21 mouse cellular contexts compared by ENCODE assay signal in genomic region chr3:138536031-138536430, GRCm38 (mm10).
"Had no signal": no experiment of that assay in that cellular context is flagged by ENCODE, and none has a peak within 500 bp of the region (broad histone marks: within the 10 kb centered on the region; RNA-seq: fewer than 3 reads in every experiment).

No protein-coding gene starts in this region.

- H3K27ac ChIP-seq: left cerebral cortex, adult 2 months; liver, embryonic 12.5 days; liver, embryonic 15.5 days; lung, embryonic 15.5 days; midbrain, embryonic 10.5 days; midbrain, embryonic 13.5 days; stomach, postnatal 0 days had no signal

- DNase-seq: layer of hippocampus, postnatal 36 days; lung, adult 18-20 months; lung, postnatal 10 days; lung, postnatal 36 days; right cerebral cortex, adult 18-20 months; right cerebral cortex, postnatal 14 days; right cerebral cortex, postnatal 4 days; thymus, adult 2 months; thymus, postnatal 25 days had no signal

- H3K4me3 ChIP-seq: left cerebral cortex, adult 2 months; liver, embryonic 12.5 days; liver, embryonic 15.5 days; lung, embryonic 15.5 days; megakaryocyte, embryonic 14.5 days; midbrain, embryonic 10.5 days; midbrain, embryonic 13.5 days; myocyte had no signal

- H3K27me3 ChIP-seq: liver, embryonic 12.5 days; liver, embryonic 15.5 days; lung, embryonic 15.5 days; megakaryocyte, embryonic 14.5 days; midbrain, embryonic 13.5 days had no signal

- ATAC-seq: hindbrain, embryonic 16.5 days; intestine, postnatal 0 days; liver, embryonic 12.5 days; midbrain, embryonic 13.5 days; midbrain, embryonic 16.5 days had no signal

- H3K36me3 ChIP-seq: midbrain, embryonic 13.5 days had no signal

- H3K9ac ChIP-seq: liver, embryonic 12.5 days; liver, embryonic 15.5 days; lung, embryonic 15.5 days; midbrain, embryonic 13.5 days had no signal

- H3K9me3 ChIP-seq: liver, embryonic 12.5 days; liver, embryonic 15.5 days; lung, embryonic 15.5 days; megakaryocyte, embryonic 14.5 days; midbrain, embryonic 10.5 days; midbrain, embryonic 13.5 days had no signal

- H3K4me2 ChIP-seq: liver, embryonic 12.5 days; liver, embryonic 15.5 days; lung, embryonic 15.5 days; midbrain, embryonic 13.5 days had no signal
